ENCODE assay signal across 21 mouse cellular contexts in the genomic region with DNA sequence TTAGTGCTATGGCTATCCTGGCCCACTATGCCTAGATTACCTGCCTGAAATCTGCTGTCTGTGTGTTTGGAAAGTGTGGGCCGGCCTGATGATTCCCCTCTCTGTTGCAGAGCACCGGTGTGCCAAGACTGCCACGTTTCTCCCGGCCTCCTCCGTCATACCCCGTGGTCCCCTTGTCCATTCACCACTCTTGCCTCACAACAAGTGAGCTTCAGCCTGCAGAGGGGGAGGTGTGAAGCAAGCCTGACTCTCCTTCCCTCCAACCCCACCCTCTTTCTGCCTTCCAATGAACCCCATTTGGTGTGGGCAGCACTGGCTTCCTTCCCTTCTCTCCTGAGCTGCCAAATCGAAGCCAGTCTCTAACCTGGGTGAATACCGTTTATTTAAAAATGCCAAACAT.
"Had no signal": no experiment of that assay in that cellular context is flagged by ENCODE, and none has a peak within 500 bp of the region (broad histone marks: within the 10 kb centered on the region; RNA-seq: fewer than 3 reads in every experiment).

No protein-coding gene starts in this region.

- H3K27me3 ChIP-seq: lung, embryonic 15.5 days; midbrain, embryonic 12.5 days; neural tube, embryonic 13.5 days; neural tube, embryonic 15.5 days had no signal

- DNase-seq: liver, postnatal 0 days; lung, postnatal 10 days; lung, postnatal 36 days; midbrain, embryonic 14.5 days; retina, postnatal 1 day; right cerebral cortex, adult 18-20 months; right cerebral cortex, postnatal 25 days; right cerebral cortex, postnatal 4 days; spleen, adult 18-20 months; thymus, adult 2 months; thymus, postnatal 25 days; thymus, postnatal 4 days had no signal

- ATAC-seq: liver, postnatal 0 days; midbrain, embryonic 16.5 days had no signal

- H3K4me3 ChIP-seq: liver, embryonic 15.5 days; lung, embryonic 15.5 days; midbrain, embryonic 10.5 days; midbrain, embryonic 12.5 days; myocyte; neural tube, embryonic 13.5 days; neural tube, embryonic 15.5 days had no signal

- H3K36me3 ChIP-seq: liver, embryonic 15.5 days; lung, embryonic 15.5 days; midbrain, embryonic 10.5 days; midbrain, embryonic 12.5 days; neural tube, embryonic 13.5 days; neural tube, embryonic 15.5 days had no signal

- H3K9ac ChIP-seq: liver, embryonic 15.5 days; liver, postnatal 0 days; lung, embryonic 15.5 days; midbrain, embryonic 12.5 days; neural tube, embryonic 13.5 days; neural tube, embryonic 15.5 days had no signal

- H3K9me3 ChIP-seq: liver, embryonic 15.5 days; lung, embryonic 15.5 days; midbrain, embryonic 10.5 days; midbrain, embryonic 12.5 days; neural tube, embryonic 13.5 days; neural tube, embryonic 15.5 days had no signal

- H3K27ac ChIP-seq: liver, embryonic 15.5 days; lung, embryonic 15.5 days; macrophage; midbrain, embryonic 10.5 days; midbrain, embryonic 12.5 days; neural tube, embryonic 13.5 days; neural tube, embryonic 15.5 days had no signal

- H3K4me1 ChIP-seq: liver, embryonic 15.5 days; midbrain, embryonic 10.5 days; midbrain, embryonic 12.5 days; neural tube, embryonic 15.5 days had no signal

- H3K4me2 ChIP-seq: liver, embryonic 15.5 days; lung, embryonic 15.5 days; midbrain, embryonic 12.5 days; neural tube, embryonic 13.5 days; neural tube, embryonic 15.5 days had no signal
